Mouse (Mus musculus) myocyte (in vitro differentiated cells): ENCODE measurements at regions not wholly inside any gene's neighbourhood (a gene's known extent, or its start where the extent isn't known, plus 50 kb on each side); places are given as distances from the start of the nearest gene placed in this dataset.

Experiments
- CEBPB ChIP-seq: IDR thresholded peaks from 2 replicates; pipeline ENCODE4 v1.6.1; 2011; ENCODE audit warnings: mild to moderate bottlenecking, moderate library complexity; ENCODE audit not compliant: poor library complexity, insufficient read depth, severe bottlenecking
- E2F4 ChIP-seq: IDR thresholded peaks from one replicate; pipeline ENCODE4 v1.6.1; 2011; ENCODE audit warnings: mild to moderate bottlenecking, control low read depth, moderate library complexity; ENCODE audit not compliant: insufficient read depth
- MAX ChIP-seq: IDR thresholded peaks from one replicate; pipeline ENCODE4 v1.6.1; 2011; ENCODE audit warnings: low read depth, mild to moderate bottlenecking, control low read depth
- MYOD1 ChIP-seq, 3 experiments: IDR thresholded peaks; one replicate each; pipeline ENCODE4 v1.6.1; 2011; ENCODE audit warnings: control low read depth in 2 of 3, low read depth in 2 of 3, mild to moderate bottlenecking in 2 of 3, moderate library complexity in 1 of 3; ENCODE audit not compliant: insufficient read length in 2 of 3, control insufficient read depth in 1 of 3
- POLR2A ChIP-seq: IDR thresholded peaks from one replicate; pipeline ENCODE4 v1.6.1; 2011; ENCODE audit warnings: low read depth, mild to moderate bottlenecking, control low read depth, moderate library complexity; ENCODE audit not compliant: insufficient read length
- POLR2AphosphoS2 ChIP-seq: IDR thresholded peaks from one replicate; pipeline ENCODE4 v1.6.1; 2011; ENCODE audit warnings: low read depth, control low read depth; ENCODE audit not compliant: insufficient read length
- TCF12 ChIP-seq: IDR thresholded peaks from one replicate; pipeline ENCODE4 v1.6.1; 2011; ENCODE audit warnings: mild to moderate bottlenecking, control low read depth; ENCODE audit not compliant: poor library complexity, insufficient read depth, severe bottlenecking
- USF1 ChIP-seq: IDR thresholded peaks from one replicate; pipeline ENCODE4 v1.6.1; 2011; ENCODE audit warnings: low read depth, mild to moderate bottlenecking, control low read depth, moderate library complexity

DNA sequence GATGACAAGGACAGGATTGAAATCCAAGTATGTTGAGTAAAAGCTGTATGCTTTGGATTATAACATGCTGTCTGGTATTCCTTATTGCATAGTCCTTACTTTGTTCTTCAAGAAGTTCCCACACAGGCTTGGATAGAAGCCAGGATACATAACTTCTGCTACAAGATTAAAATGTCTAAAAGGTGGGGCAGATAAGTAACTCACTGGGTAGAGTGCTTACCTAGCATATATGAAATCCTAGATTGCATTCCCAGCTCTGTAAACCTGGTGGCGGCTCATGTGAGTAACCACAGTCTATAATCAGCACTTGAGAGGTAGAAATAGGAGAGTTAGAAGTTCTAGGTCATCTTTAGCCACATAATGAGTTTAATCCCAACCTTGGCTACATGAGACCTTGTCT, 126.0 kb upstream of the Try4 start:
- no peak for TF ChIP-seq E2F4
- TF ChIP-seq POLR2A: no peak
- no peak for TF ChIP-seq USF1
- no peak for TF ChIP-seq TCF12
- no peak for TF ChIP-seq MYOD1 (IDR thresholded peaks at IDR 0.05; ENCODE audit: control insufficient read depth in 1 of 3, insufficient read length in 2 of 3, low read depth in 2 of 3)
- no peak for TF ChIP-seq POLR2AphosphoS2
- TF ChIP-seq MAX: no peak
- no peak for TF ChIP-seq CEBPB
